Comparison of ENCODE assay signal across 16 mouse cellular contexts in the genomic region with DNA sequence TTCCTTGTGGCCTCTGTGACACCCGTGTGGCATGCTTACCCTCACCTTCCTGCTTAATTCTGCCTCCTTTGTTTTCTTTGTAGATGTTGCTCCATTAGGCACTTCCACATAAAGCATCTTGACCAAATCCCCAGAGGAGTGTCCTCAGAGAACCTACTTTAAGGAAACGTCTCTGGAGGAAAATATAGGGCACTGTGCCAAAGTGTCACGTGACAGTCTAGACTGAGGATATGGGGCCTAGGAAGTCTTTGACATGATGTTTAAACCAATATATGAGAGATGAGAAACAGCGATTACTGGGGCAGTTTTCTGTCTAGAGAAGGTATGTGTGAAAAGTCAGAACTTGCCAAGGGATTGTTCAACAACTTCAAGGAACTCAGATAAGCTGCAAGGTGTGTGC. TPM values are rescaled to one million over a fixed set of nuclear protein-coding genes. Genes with fewer than 3 reads are reported as not detected.
DNase-seq lines count a peak whose midpoint lies in the region; ATAC-seq lines count a peak whose summit lies in the region.
"Had no signal": no experiment of that assay in that cellular context is flagged by ENCODE, and none has a peak within 500 bp of the region (broad histone marks: within the 10 kb centered on the region; RNA-seq: fewer than 3 reads in every experiment).

No protein-coding gene starts in this region.

- no peak overlapping the region for H3K9ac ChIP-seq in liver, embryonic 12.5 days
- H3K9ac ChIP-seq: liver, embryonic 14.5 days had no signal

- WGBS in large intestine, adult 2 months = 15% methylated on average over 4 of the region's 4 CpGs
- 66% methylated on average over 4 of the region's 4 CpGs for WGBS in liver, embryonic 12.5 days (ENCODE audit: insufficient replicate concordance)

- no peak overlapping the region for H3K4me2 ChIP-seq in liver, embryonic 12.5 days
- H3K4me2 ChIP-seq: midbrain, embryonic 11.5 days had no signal

- H3K4me3 ChIP-seq in liver, embryonic 12.5 days = no peak overlapping the region
- H3K4me3 ChIP-seq: layer of hippocampus, adult 2 months had no signal

- H3K9me3 ChIP-seq in liver, embryonic 12.5 days (replicated peaks) = no peaks in the 10 kb centered on the region

- DNase-seq in heart, postnatal 10 days = peak; percentile 39 to 41
- no peak for DNase-seq in heart, adult 9 months (ENCODE audit: low spot score in 2 of 2)
- DNase-seq in urinary bladder, postnatal 25 days (ENCODE audit: low spot score) = peak; percentile 33
- no peak for DNase-seq in urinary bladder, adult 2 months (ENCODE audit: low spot score)
- peak; percentile 6 for DNase-seq in large intestine, adult 2 months (ENCODE audit: low read depth, low spot score)
- no peak for DNase-seq in right cerebral cortex, postnatal 14 days
- DNase-seq: cerebellum, adult 9-10 months had no signal

- H3K27me3 ChIP-seq in liver, embryonic 12.5 days (replicated peaks) = no peaks in the 10 kb centered on the region

- no peak for ATAC-seq in liver, embryonic 12.5 days
- ATAC-seq: forebrain, embryonic 16.5 days had no signal

- H3K4me1 ChIP-seq in liver, embryonic 12.5 days = no peaks in the 10 kb centered on the region

- intact Hi-C loops in heart, postnatal 10 days (cut with DNase I) = no loop called here

- H3K36me3 ChIP-seq in liver, embryonic 12.5 days = no peaks in the 10 kb centered on the region

- no peak overlapping the region for H3K27ac ChIP-seq in liver, embryonic 12.5 days
- H3K27ac ChIP-seq: layer of hippocampus, adult 2 months; liver, embryonic 14.5 days had no signal

RNA-seq across cellular contexts. Expression of a gene that starts 8.3 kb away (rescaled TPM):
- total RNA-seq in heart, postnatal 10 days (2021) = not detected
- polyA plus RNA-seq in urinary bladder, adult 2 months (2012; rRNA removed) = 0.03 TPM in 1 of 2 replicates, not detected in the other
- not detected in 2 replicates for polyA plus RNA-seq in large intestine, adult 2 months (2012; rRNA removed)
- not detected in 2 replicates for polyA plus RNA-seq in liver, embryonic 12.5 days (2016; fragmentation: Nextera tagmentation; extraction: Ambion mirVana)
- total RNA-seq: layer of hippocampus, adult 2 months; left cerebral cortex, postnatal 25 days had no signal
- polyA plus RNA-seq: forebrain, embryonic 16.5 days; hindbrain, embryonic 11.5 days; liver, embryonic 14.5 days; midbrain, embryonic 11.5 days; spleen, adult 2 months; thymus, postnatal 0 days had no signal

RNA-seq across cellular contexts. Expression of a gene that starts 32.3 kb away (rescaled TPM):
- under 1 TPM in 1 of 2 experiments, not detected in 1; 0.10 TPM for total RNA-seq in heart, postnatal 10 days (2021)
- 19.4 and 28.9 TPM in 2 replicates for polyA plus RNA-seq in urinary bladder, adult 2 months (2012; rRNA removed)
- 0.18 TPM in 1 of 2 replicates, not detected in the other for polyA plus RNA-seq in large intestine, adult 2 months (2012; rRNA removed)
- 0.19 and 0.26 TPM in 2 replicates for polyA plus RNA-seq in liver, embryonic 12.5 days (2016; fragmentation: Nextera tagmentation; extraction: Ambion mirVana)
- total RNA-seq: left cerebral cortex, postnatal 25 days had no signal
- polyA plus RNA-seq: spleen, adult 2 months had no signal

RNA-seq across cellular contexts. Expression of a gene that starts 40.5 kb away (rescaled TPM):
- total RNA-seq in heart, postnatal 10 days (2021) = 1 to 10 TPM; 8.4 to 9.0 TPM
- 4.8 and 5.0 TPM in 2 replicates for polyA plus RNA-seq in urinary bladder, adult 2 months (2012; rRNA removed)
- polyA plus RNA-seq in large intestine, adult 2 months (2012; rRNA removed) = 70.5 and 272 TPM in 2 replicates
- 36.3 and 37.0 TPM in 2 replicates for polyA plus RNA-seq in liver, embryonic 12.5 days (2016; fragmentation: Nextera tagmentation; extraction: Ambion mirVana)

RNA-seq across cellular contexts. Expression of a gene that starts 42.0 kb away (rescaled TPM):
- total RNA-seq in heart, postnatal 10 days (2021) = 1 to 10 TPM; 3.2 to 4.3 TPM
- 5.3 and 7.5 TPM in 2 replicates for polyA plus RNA-seq in urinary bladder, adult 2 months (2012; rRNA removed)
- 0.73 and 0.96 TPM in 2 replicates for polyA plus RNA-seq in large intestine, adult 2 months (2012; rRNA removed)
- polyA plus RNA-seq in liver, embryonic 12.5 days (2016; fragmentation: Nextera tagmentation; extraction: Ambion mirVana) = 8.8 and 11.0 TPM in 2 replicates

Comparison
In these comparisons a context has a peak if more than half of its experiments do, and no peak if none do; other contexts are left out.
1. DNase-seq: peak in heart, postnatal 10 days (2 of 2), urinary bladder, postnatal 25 days (single experiment) and large intestine, adult 2 months (single experiment); none in heart, adult 9 months (0 of 2), urinary bladder, adult 2 months (single experiment) and right cerebral cortex, postnatal 14 days (single experiment).
2. RNA of a gene that starts 32.3 kb away (polyA plus RNA-seq): 19.4 to 28.9 TPM in urinary bladder, adult 2 months; 0.19 to 0.26 TPM in liver, embryonic 12.5 days and 0.18 TPM in large intestine, adult 2 months; every median in the first group is over 10 times any median in the second.